Mouse (Mus musculus) MEL (cell line): ENCODE measurements around the gene Gpr37l1. TPM values are rescaled to one million over a fixed set of nuclear protein-coding genes. Genes with fewer than 3 reads are reported as not detected.

Experiments used
- DNase-seq: peaks from one replicate; pipeline ENCODE4 v3.0.0; 2011; ENCODE audit warnings: low read depth, low spot score
- H3K27ac ChIP-seq: 2 replicates; pipeline ENCODE4 v1.5.1; 2012; ENCODE audit warnings: low read depth, mild to moderate bottlenecking, control low read depth, low read length, moderate library complexity; ENCODE audit not compliant: control insufficient read depth
- H3K27me3 ChIP-seq, 2 experiments: fragments of 150-350 bp in 1 of 2; sonication (generic) in 1 of 2; 2 replicates each; pipeline ENCODE4 v1.6.1; 2012; ENCODE audit warnings: low read length in 2 of 2, mild to moderate bottlenecking in 2 of 2, improper control_type of control experiment in 1 of 2, moderate library complexity in 1 of 2; ENCODE audit not compliant: insufficient read depth in 2 of 2, control insufficient read depth in 1 of 2
- H3K36me3 ChIP-seq, 2 experiments: 2 replicates each; pipeline ENCODE4 v1.6.1; 2012 to 2014; ENCODE audit warnings: low read length in 2 of 2, improper control_type of control experiment in 1 of 2, inconsistent platforms in 1 of 2, mild to moderate bottlenecking in 1 of 2; ENCODE audit not compliant: insufficient read depth in 2 of 2, control insufficient read depth in 1 of 2
- H3K4me1 ChIP-seq, 2 experiments: fragments of 150-350 bp in 1 of 2; sonication (generic) in 1 of 2; 2 replicates each; pipeline ENCODE4 v1.6.1; 2012; ENCODE audit warnings: low read length in 2 of 2, improper control_type of control experiment in 1 of 2, mild to moderate bottlenecking in 1 of 2; ENCODE audit not compliant: insufficient read depth in 2 of 2, control insufficient read depth in 1 of 2
- H3K4me3 ChIP-seq, 2 experiments: fragments of 150-350 bp in 1 of 2; sonication (generic) in 1 of 2; 2 replicates each; pipeline ENCODE4 v1.5.1; 2012; ENCODE audit warnings: low read depth in 2 of 2, low read length in 2 of 2, mild to moderate bottlenecking in 2 of 2, moderate library complexity in 2 of 2, control low read depth in 1 of 2, improper control_type of control experiment in 1 of 2; ENCODE audit not compliant: control insufficient read depth in 1 of 2, insufficient read depth in 1 of 2
- H3K79me2 ChIP-seq: 2 replicates; pipeline ENCODE4 v1.6.1; 2012; ENCODE audit warnings: mild to moderate bottlenecking, low read length, moderate library complexity; ENCODE audit not compliant: control insufficient read depth, poor library complexity, insufficient read depth
- H3K9ac ChIP-seq: 2 replicates; pipeline ENCODE4 v1.6.1; 2012; ENCODE audit warnings: low read depth, mild to moderate bottlenecking, control low read depth, low read length, moderate library complexity; ENCODE audit not compliant: control insufficient read depth, poor library complexity, severe bottlenecking
- H3K9me3 ChIP-seq: fragments of 150-350 bp; sonication (generic); replicated peaks from 2 replicates; pipeline ENCODE4 v1.6.1; 2012; ENCODE audit warnings: mild to moderate bottlenecking, low read length, improper control_type of control experiment, moderate library complexity; ENCODE audit not compliant: insufficient read depth
- BHLHE40 ChIP-seq: IDR thresholded peaks from 2 replicates; pipeline ENCODE4 v1.6.1; 2012; ENCODE audit warnings: low read depth, mild to moderate bottlenecking, inconsistent platforms, low read length, improper control_type of control experiment, borderline replicate concordance
- CHD1 ChIP-seq: IDR thresholded peaks from 2 replicates; pipeline ENCODE4 v1.6.1; 2012; ENCODE audit warnings: low read depth, mild to moderate bottlenecking, inconsistent platforms, low read length, improper control_type of control experiment
- ELF1 ChIP-seq: IDR thresholded peaks from 2 replicates; pipeline ENCODE4 v1.6.1; 2014; ENCODE audit warnings: low read depth, mild to moderate bottlenecking, inconsistent platforms, low read length, improper control_type of control experiment, moderate library complexity
- EP300 ChIP-seq, 2 experiments: IDR thresholded peaks; 2 replicates each; pipeline ENCODE4 v1.6.1; 2011; ENCODE audit warnings: improper control_type of control experiment in 2 of 2, low read length in 2 of 2, low read depth in 1 of 2, mild to moderate bottlenecking in 1 of 2
- ETS1 ChIP-seq: IDR thresholded peaks from 2 replicates; pipeline ENCODE4 v1.6.1; 2012; ENCODE audit warnings: low read depth, mild to moderate bottlenecking, inconsistent platforms, low read length, improper control_type of control experiment, moderate library complexity
- HCFC1 ChIP-seq: IDR thresholded peaks from 2 replicates; pipeline ENCODE4 v1.6.1; 2012; ENCODE audit warnings: low read depth, mild to moderate bottlenecking, inconsistent platforms, low read length, improper control_type of control experiment, moderate library complexity
- MAX ChIP-seq: IDR thresholded peaks from 2 replicates; pipeline ENCODE4 v1.6.1; 2011; ENCODE audit warnings: low read length, improper control_type of control experiment
- MAZ ChIP-seq: IDR thresholded peaks from 2 replicates; pipeline ENCODE4 v1.6.1; 2012; ENCODE audit warnings: low read depth, mild to moderate bottlenecking, inconsistent platforms, low read length, improper control_type of control experiment
- MXI1 ChIP-seq: IDR thresholded peaks from 2 replicates; pipeline ENCODE4 v1.6.1; 2011; ENCODE audit warnings: mild to moderate bottlenecking, low read depth, low read length, improper control_type of control experiment
- MYC ChIP-seq: IDR thresholded peaks from 2 replicates; pipeline ENCODE4 v1.6.1; 2011; ENCODE audit warnings: low read depth, mild to moderate bottlenecking, low read length, improper control_type of control experiment, moderate library complexity
- NELFE ChIP-seq: IDR thresholded peaks from 2 replicates; pipeline ENCODE4 v1.6.1; 2011; ENCODE audit warnings: low read depth, low read length, improper control_type of control experiment
- POLR2A ChIP-seq, 2 experiments: IDR thresholded peaks; 2 replicates each; pipeline ENCODE4 v1.6.1; 2011 to 2012; ENCODE audit warnings: low read length in 2 of 2, mild to moderate bottlenecking in 2 of 2, control low read depth in 1 of 2, improper control_type of control experiment in 1 of 2, low read depth in 1 of 2, moderate library complexity in 1 of 2; ENCODE audit not compliant: control insufficient read depth in 1 of 2, insufficient read depth in 1 of 2, poor library complexity in 1 of 2
- POLR2AphosphoS2 ChIP-seq: IDR thresholded peaks from 2 replicates; pipeline ENCODE4 v1.6.1; 2011; ENCODE audit warnings: low read length, improper control_type of control experiment
- POLR2AphosphoS5 ChIP-seq: IDR thresholded peaks from 2 replicates; pipeline ENCODE4 v1.6.1; 2012; ENCODE audit warnings: low read depth, borderline replicate concordance, mild to moderate bottlenecking, inconsistent platforms, low read length, moderate library complexity, mixed read lengths
- SIN3A ChIP-seq: IDR thresholded peaks from 2 replicates; pipeline ENCODE4 v1.6.1; 2012; ENCODE audit warnings: low read length, improper control_type of control experiment, inconsistent platforms
- TAL1 ChIP-seq: IDR thresholded peaks from 2 replicates; pipeline ENCODE4 v1.6.1; 2012; ENCODE audit warnings: mild to moderate bottlenecking, inconsistent platforms, low read length, moderate library complexity, mixed read lengths
- TCF12 ChIP-seq: IDR thresholded peaks from 2 replicates; pipeline ENCODE4 v1.6.1; 2014; ENCODE audit warnings: low read depth, mild to moderate bottlenecking, inconsistent platforms, low read length, improper control_type of control experiment, moderate library complexity
- USF1 ChIP-seq: IDR thresholded peaks from 2 replicates; pipeline ENCODE4 v1.6.1; 2014; ENCODE audit warnings: low read depth, mild to moderate bottlenecking, inconsistent platforms, low read length, improper control_type of control experiment, moderate library complexity
- ZNF384 ChIP-seq: IDR thresholded peaks from 2 replicates; pipeline ENCODE4 v1.6.1; 2012; ENCODE audit warnings: low read depth, mild to moderate bottlenecking, inconsistent platforms, low read length, improper control_type of control experiment
- polyA plus RNA-seq, 2 experiments: library from polyadenylated mRNA; stranded (reverse) in 1 of 2; unstranded in 1 of 2; fragments of >175 nt in 1 of 2; fragments of >200 nt in 1 of 2; gene quantifications; 2 replicates each; pipeline versions ENCODE4 v1.2.1 to v1.2.4; 2012; ENCODE audit warnings: low replicate concordance in 2 of 2, low read depth in 1 of 2; ENCODE audit not compliant: insufficient read length in 2 of 2, insufficient read depth in 1 of 2, missing spikeins in 1 of 2
- total RNA-seq: library from RNA; depleted of rRNA; stranded (reverse); fragments of 300-350 nt; gene quantifications from 2 replicates; pipeline ENCODE4 v1.2.3, GENCODE M21; 2012

Gpr37l1 gene
- total and polyA plus RNA-seq, 3 experiments = not detected

DNA sequence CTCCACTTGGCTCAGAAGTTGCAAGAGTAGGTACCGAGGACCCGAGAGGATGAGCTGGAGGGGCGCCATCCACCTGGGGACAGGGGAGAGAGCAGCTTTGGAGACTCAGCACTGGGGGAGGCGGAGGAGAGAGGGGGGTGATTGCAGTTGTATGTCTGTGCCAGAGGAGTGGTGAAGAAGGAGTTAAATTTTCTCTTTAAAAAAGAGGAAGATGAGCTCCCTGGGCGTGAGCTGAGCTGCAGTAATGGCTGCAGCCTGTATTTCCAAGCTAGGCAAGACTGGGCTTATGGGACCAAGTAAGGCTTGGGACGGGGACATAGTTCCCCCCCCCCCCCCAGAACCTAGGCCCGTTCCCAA, 19.8 kb downstream of the Gpr37l1 start:
- H3K36me3 ChIP-seq = peaks cover 6 to 13% of the 10 kb centered on the region in 2 experiments
- H3K27ac ChIP-seq = peak overlapping the region; percentile 73
- H3K9ac ChIP-seq = peak overlapping the region; percentile 98
- DNase-seq = peak; percentile 90
- H3K9me3 ChIP-seq = no peaks in the 10 kb centered on the region
- peak overlapping the region; percentile 73 to 97 for H3K4me3 ChIP-seq
- TF ChIP-seq MYC = peak; percentile 39
- TF ChIP-seq HCFC1 = peak; percentile 39; the same call in 1 of the 2 replicates
- no peak for TF ChIP-seq BHLHE40
- TF ChIP-seq POLR2AphosphoS5 = no peak
- peak; percentile 26; the same call in 1 of the 2 replicates for TF ChIP-seq ETS1
- TF ChIP-seq MAZ = 0 out of 2 replicates have a peak, but pooled peaks have one; percentile 5
- TF ChIP-seq MXI1 = peak; percentile 48; the same call in 1 of the 2 replicates
- peak; percentile 90 for TF ChIP-seq SIN3A
- 0 out of 4 replicates have a peak, but pooled peaks of 1 of the 2 experiments have one; percentile 46 for TF ChIP-seq POLR2A (IDR thresholded peaks at IDR 0.05; ENCODE audit: control insufficient read depth in 1 of 2, insufficient read depth in 1 of 2, low read depth in 1 of 2, low read length in 2 of 2, poor library complexity in 1 of 2)
- no peak for TF ChIP-seq POLR2AphosphoS2
- H3K79me2 ChIP-seq = peaks cover 22% of the 10 kb centered on the region
- H3K27me3 ChIP-seq = no peaks in the 10 kb centered on the region
- peaks cover 0 to 9% of the 10 kb centered on the region in 2 experiments; a peak in 2 of 4 replicates for H3K4me1 ChIP-seq

DNA sequence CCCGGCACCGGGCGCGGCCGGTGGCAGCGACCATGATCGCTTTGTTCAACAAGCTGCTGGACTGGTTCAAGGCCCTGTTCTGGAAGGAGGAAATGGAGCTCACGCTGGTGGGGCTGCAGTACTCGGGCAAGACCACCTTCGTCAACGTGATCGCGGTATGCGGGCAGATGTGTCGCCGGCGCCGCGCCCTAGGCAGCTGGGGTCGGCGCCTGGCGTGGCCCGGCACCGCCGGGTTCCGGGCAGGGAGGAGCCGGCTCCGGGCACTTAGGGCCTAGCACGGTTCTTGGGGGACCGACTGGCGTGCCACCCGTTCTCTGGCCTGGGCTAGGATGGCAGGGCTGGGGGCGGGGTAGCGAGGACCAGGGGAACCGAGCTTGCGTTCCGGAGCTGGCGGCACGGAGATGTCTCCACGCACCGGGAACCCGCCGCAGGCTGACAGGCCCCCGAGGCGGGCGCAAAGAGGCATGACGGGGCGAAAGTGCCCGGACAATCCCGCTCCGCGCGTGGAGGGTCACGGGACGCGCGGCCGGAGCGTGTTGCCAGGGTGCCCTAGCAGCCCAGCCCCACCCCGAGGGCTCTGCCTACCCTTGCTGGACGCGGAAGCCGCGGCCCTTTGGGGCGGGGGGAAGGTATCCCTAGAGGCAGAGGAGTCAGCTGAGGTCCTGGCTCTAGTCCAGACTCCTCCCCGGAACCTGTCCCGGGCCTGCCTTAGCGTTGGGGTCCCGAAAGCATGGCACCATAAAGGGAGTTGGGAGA, 20.4 kb downstream of the Gpr37l1 start:
- Histone ChIP-seq H3K4me1 (peaks cover 0 to 9% of the 10 kb centered on the region in 2 experiments; a peak in 2 of 4 replicates), H3K9me3 (no peaks in the 10 kb centered on the region), H3K4me3 (peak overlapping the region; percentile 73 to 97), H3K36me3 (peaks cover 8 to 15% of the 10 kb centered on the region in 2 experiments), H3K27me3 (no peaks in the 10 kb centered on the region), H3K27ac (peak overlapping the region; percentile 86), H3K79me2 (peaks cover 22% of the 10 kb centered on the region), H3K9ac (peak overlapping the region; percentile 98)
- peak; percentile 97 for DNase-seq
- TF ChIP-seq NELFE = peak; percentile 55
- peak; percentile 93 for TF ChIP-seq ETS1
- no peak for TF ChIP-seq POLR2AphosphoS2
- TF ChIP-seq MAZ = peak; percentile 29; the same call in 1 of the 2 replicates
- peak; percentile 80; the same call in 1 of the 2 replicates for TF ChIP-seq MXI1
- peak; percentile 82 for TF ChIP-seq ELF1
- TF ChIP-seq TAL1 = no peak
- TF ChIP-seq TCF12 = no peak
- no peak for TF ChIP-seq MAX
- TF ChIP-seq BHLHE40 = peak; percentile 65; the same call in 1 of the 2 replicates
- peak; percentile 91 for TF ChIP-seq SIN3A
- TF ChIP-seq POLR2A (IDR thresholded peaks at IDR 0.05; ENCODE audit: control insufficient read depth in 1 of 2, insufficient read depth in 1 of 2, low read depth in 1 of 2, low read length in 2 of 2, poor library complexity in 1 of 2) = peak; percentile 19 to 46; a peak in 1 of 4 replicates
- peak; percentile 77 for TF ChIP-seq USF1
- peak; percentile 68; the same call in 1 of the 2 replicates for TF ChIP-seq HCFC1
- TF ChIP-seq EP300 (IDR thresholded peaks at IDR 0.05; ENCODE audit: low read depth in 1 of 2, low read length in 2 of 2) = peak in 1 of 2 experiments; percentile 29; a peak in 1 of 4 replicates
- no peak for TF ChIP-seq ZNF384
- no peak for TF ChIP-seq CHD1
- TF ChIP-seq MYC = 0 out of 2 replicates have a peak, but pooled peaks have one; percentile 77
